Mouse (Mus musculus): ENCODE data around the gene Lrrc47.

Gene Lrrc47

GRCm38 (mm10) chr4:154023754-154024601, 12.4 kb downstream of the Lrrc47 start:
- no peak for DNase-seq

GRCm38 (mm10) chr4:154024729-154025521, 13.4 kb downstream of the Lrrc47 start:
- no peak for DNase-seq

- DNase-seq, result no peak
Measured at GRCm38 (mm10) chr4:154025641-154026440, 14.3 kb downstream of the Lrrc47 start, which contains the start of gene Smim1. Smim1 (minus strand) TSS chr4:154026230.

- DNase-seq, result no peak
Measured at GRCm38 (mm10) chr4:154026441-154026761, 14.9 kb downstream of the Lrrc47 start.

- no peak for DNase-seq
Measured at GRCm38 (mm10) chr4:154028066-154028465, 16.5 kb downstream of the Lrrc47 start.

- no peak for DNase-seq
Measured at GRCm38 (mm10) chr4:154028646-154029045, 17.1 kb downstream of the Lrrc47 start.

GRCm38 (mm10) chr4:154037123-154037522, 25.6 kb downstream of the Lrrc47 start:
- no peak for DNase-seq

- DNase-seq, result no peak
Measured at GRCm38 (mm10) chr4:154042577-154042976, 31.0 kb downstream of the Lrrc47 start, which contains the start of gene Ccdc27. Ccdc27 (minus strand) TSS chr4:154042677.

- DNase-seq, result no peak
Measured at GRCm38 (mm10) chr4:154045837-154046236, 34.3 kb downstream of the Lrrc47 start.

GRCm38 (mm10) chr4:154051401-154051800, 39.9 kb downstream of the Lrrc47 start:
- DNase-seq, result no peak

GRCm38 (mm10) chr4:154053065-154053464, 41.5 kb downstream of the Lrrc47 start:
- no peak for DNase-seq

- no peak for DNase-seq
Measured at GRCm38 (mm10) chr4:154055482-154055881, 44.0 kb downstream of the Lrrc47 start.

GRCm38 (mm10) chr4:154056046-154056445, 44.5 kb downstream of the Lrrc47 start:
- DNase-seq, result no peak

- no peak for DNase-seq
Measured at GRCm38 (mm10) chr4:154056661-154057060, 45.1 kb downstream of the Lrrc47 start.

GRCm38 (mm10) chr4:154057696-154058095, 46.2 kb downstream of the Lrrc47 start:
- DNase-seq, result no peak

- DNase-seq, result no peak
Measured at GRCm38 (mm10) chr4:154064827-154065773, 53.6 kb downstream of the Lrrc47 start.

GRCm38 (mm10) chr4:154070896-154071295, 59.4 kb downstream of the Lrrc47 start:
- no peak for DNase-seq

Measured in thymus, adult 18-20 months (tissue).